Mouse (Mus musculus): ENCODE data around the gene Pbx1. TPM values are rescaled to one million over a fixed set of nuclear protein-coding genes. Genes with fewer than 3 reads are reported as not detected.

The Pbx1 gene
- total and polyA plus RNA-seq, 2 experiments from 2014 or later = 17.1 to 31.3 TPM

DNA sequence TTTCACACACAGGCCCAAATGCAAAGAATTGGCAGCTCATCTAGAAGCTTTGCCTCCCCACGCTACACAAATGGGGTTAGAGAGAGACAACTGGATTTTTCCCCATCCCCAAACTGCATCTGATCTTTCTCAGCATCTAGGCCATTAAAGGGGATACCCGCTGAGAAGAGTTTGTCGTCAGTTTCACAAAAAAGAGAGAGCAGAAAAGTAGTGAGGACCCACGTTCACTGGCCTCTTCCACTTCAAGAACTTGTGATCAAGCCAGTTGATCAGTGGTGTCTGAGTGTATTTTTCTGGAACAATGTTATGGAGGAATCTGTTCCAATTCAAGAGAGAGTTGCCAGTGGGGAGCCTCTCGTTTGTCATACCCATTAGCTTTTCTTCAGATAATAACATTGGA, 2.7 kb downstream of the Pbx1 start:
- no peaks in the 10 kb centered on the region for H3K9me3 ChIP-seq (replicated peaks; ENCODE audit: control insufficient read depth, low read length)
- no peaks in the 10 kb centered on the region for H3K36me3 ChIP-seq (replicated peaks; ENCODE audit: control insufficient read depth, insufficient read depth, low read length)
- no peak for TF ChIP-seq EP300 (IDR thresholded peaks at IDR 0.05; ENCODE audit: low read depth)
- TF ChIP-seq CTCF (IDR thresholded peaks at IDR 0.05; ENCODE audit: low read depth) = no peak
- peaks cover 37% of the 10 kb centered on the region for H3K4me1 ChIP-seq (ENCODE audit: control insufficient read depth, insufficient read depth)
- H3K4me3 ChIP-seq (ENCODE audit: low read depth, low read length) = peak overlapping the region; percentile 90
- peak overlapping the region; percentile 75 for H3K9ac ChIP-seq (replicated peaks; ENCODE audit: low read depth, low read length)
- no peaks in the 10 kb centered on the region for H3K27me3 ChIP-seq (ENCODE audit: control insufficient read depth, insufficient read depth, low read length)
- no peak for DNase-seq (ENCODE audit: low spot score)
- no peak for ATAC-seq (ENCODE audit: insufficient read depth, low read depth)
- H3K27ac ChIP-seq (ENCODE audit: low read depth) = peak overlapping the region; percentile 97
- 7% methylated on average over 5 of the region's 5 CpGs for WGBS
- H3K4me2 ChIP-seq (ENCODE audit: low read depth, low read length) = peak overlapping the region; percentile 83

DNA sequence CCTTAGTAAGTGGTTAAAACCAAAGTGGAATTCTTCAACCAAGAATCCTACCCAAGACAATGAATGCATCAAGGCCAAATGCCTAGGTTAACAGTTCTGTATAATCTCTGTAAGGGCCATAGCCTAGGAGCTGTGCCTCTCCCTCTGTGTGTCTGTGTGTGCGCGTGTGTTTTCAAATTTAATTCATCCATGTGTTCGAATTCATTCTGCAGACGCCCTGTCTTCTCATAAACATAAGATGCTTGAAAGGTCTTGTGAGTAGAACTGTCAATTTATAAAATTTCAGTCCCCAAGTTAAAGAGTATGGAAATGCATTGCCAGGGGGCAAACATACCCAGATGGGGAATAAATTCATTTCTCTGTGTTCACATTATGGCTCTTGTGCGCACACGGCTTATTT, 3.8 kb downstream of the Pbx1 start:
- 35% methylated on average over 6 of the region's 6 CpGs for WGBS
- Histone ChIP-seq H3K4me2 (ENCODE audit: low read depth, low read length) (peak overlapping the region; percentile 83), H3K9me3 (replicated peaks; ENCODE audit: control insufficient read depth, low read length) (no peaks in the 10 kb centered on the region), H3K4me3 (ENCODE audit: low read depth, low read length) (peak overlapping the region; percentile 90), H3K4me1 (ENCODE audit: control insufficient read depth, insufficient read depth) (peaks cover 49% of the 10 kb centered on the region), H3K27me3 (ENCODE audit: control insufficient read depth, insufficient read depth, low read length) (no peaks in the 10 kb centered on the region), H3K9ac (replicated peaks; ENCODE audit: low read depth, low read length) (peak overlapping the region; percentile 75), H3K36me3 (replicated peaks; ENCODE audit: control insufficient read depth, insufficient read depth, low read length) (no peaks in the 10 kb centered on the region), H3K27ac (ENCODE audit: low read depth) (peak overlapping the region; percentile 43; the same call in 1 of the 2 replicates)
- ATAC-seq (ENCODE audit: insufficient read depth, low read depth) (no peak), DNase-seq (ENCODE audit: low spot score) (no peak)
- TF ChIP-seq EP300 (IDR thresholded peaks at IDR 0.05; ENCODE audit: low read depth) = no peak
- TF ChIP-seq CTCF (IDR thresholded peaks at IDR 0.05; ENCODE audit: low read depth) = no peak

DNA sequence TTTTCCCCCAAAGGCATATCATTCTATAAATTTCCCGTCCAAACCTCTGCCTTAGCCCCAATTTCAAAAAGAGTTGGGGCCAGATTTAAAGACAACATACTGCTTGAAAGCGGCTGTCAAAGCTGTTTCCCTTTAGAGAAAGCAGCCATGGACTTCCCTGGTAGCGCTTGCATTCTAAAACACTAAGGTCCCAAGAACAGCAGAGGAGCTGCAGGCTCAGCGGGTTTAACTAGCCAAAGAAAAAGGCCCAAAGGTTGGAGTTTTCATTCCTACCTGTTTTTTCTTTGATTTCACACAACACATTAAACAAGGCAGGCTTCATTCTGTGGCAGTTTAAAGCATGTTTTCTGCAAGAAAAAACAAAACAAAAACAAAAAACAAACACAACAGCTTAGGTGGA, 4.5 kb downstream of the Pbx1 start:
- DNase-seq (ENCODE audit: low spot score) (no peak), ATAC-seq (ENCODE audit: insufficient read depth, low read depth) (no peak)
- peak overlapping the region; percentile 75 for H3K9ac ChIP-seq (replicated peaks; ENCODE audit: low read depth, low read length)
- no peaks in the 10 kb centered on the region for H3K27me3 ChIP-seq (ENCODE audit: control insufficient read depth, insufficient read depth, low read length)
- TF ChIP-seq CTCF (IDR thresholded peaks at IDR 0.05; ENCODE audit: low read depth) (no peak), EP300 (IDR thresholded peaks at IDR 0.05; ENCODE audit: low read depth) (no peak)
- H3K9me3 ChIP-seq (replicated peaks; ENCODE audit: control insufficient read depth, low read length) = no peaks in the 10 kb centered on the region
- peak overlapping the region; percentile 83 for H3K4me2 ChIP-seq (ENCODE audit: low read depth, low read length)
- H3K4me1 ChIP-seq (ENCODE audit: control insufficient read depth, insufficient read depth) = peaks cover 53% of the 10 kb centered on the region
- H3K4me3 ChIP-seq (ENCODE audit: low read depth, low read length) = peak overlapping the region; percentile 90
- H3K36me3 ChIP-seq (replicated peaks; ENCODE audit: control insufficient read depth, insufficient read depth, low read length) = no peaks in the 10 kb centered on the region
- WGBS = 34% methylated on average over 4 of the region's 4 CpGs
- H3K27ac ChIP-seq (ENCODE audit: low read depth) = peak overlapping the region; percentile 48; the same call in 1 of the 2 replicates

DNA sequence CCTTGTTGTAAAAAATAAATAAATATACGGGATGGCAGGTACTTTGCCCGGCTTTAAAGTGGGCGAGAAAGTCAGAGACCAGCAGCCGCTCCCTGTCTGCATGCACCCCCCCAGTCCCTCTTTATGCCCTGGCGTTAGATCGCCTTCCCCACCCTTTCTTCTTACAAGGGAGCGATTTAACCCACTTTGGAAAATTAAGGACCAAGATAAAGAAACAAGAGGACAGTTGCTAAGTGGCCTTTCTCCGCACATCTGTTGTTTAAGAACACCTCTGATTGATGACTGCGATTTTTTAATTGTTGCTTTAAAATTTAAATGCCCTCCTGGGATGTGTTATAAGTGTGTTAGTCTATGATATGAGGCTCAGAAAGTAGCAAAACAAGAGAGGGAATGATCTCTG, 5.2 kb downstream of the Pbx1 start:
- Histone ChIP-seq H3K4me3 (ENCODE audit: low read depth, low read length) (peak overlapping the region; percentile 90), H3K9ac (replicated peaks; ENCODE audit: low read depth, low read length) (peak overlapping the region; percentile 75), H3K9me3 (replicated peaks; ENCODE audit: control insufficient read depth, low read length) (no peaks in the 10 kb centered on the region), H3K27me3 (ENCODE audit: control insufficient read depth, insufficient read depth, low read length) (no peaks in the 10 kb centered on the region), H3K36me3 (replicated peaks; ENCODE audit: control insufficient read depth, insufficient read depth, low read length) (peaks cover 7% of the 10 kb centered on the region; the same call in 1 of the 2 replicates), H3K4me1 (ENCODE audit: control insufficient read depth, insufficient read depth) (peaks cover 53% of the 10 kb centered on the region), H3K4me2 (ENCODE audit: low read depth, low read length) (peak overlapping the region; percentile 83), H3K27ac (ENCODE audit: low read depth) (no peak overlapping the region)
- DNase-seq (ENCODE audit: low spot score) (no peak), ATAC-seq (ENCODE audit: insufficient read depth, low read depth) (no peak)
- WGBS = 46% methylated on average over 9 of the region's 9 CpGs
- TF ChIP-seq CTCF (IDR thresholded peaks at IDR 0.05; ENCODE audit: low read depth) (no peak), EP300 (IDR thresholded peaks at IDR 0.05; ENCODE audit: low read depth) (no peak)

DNA sequence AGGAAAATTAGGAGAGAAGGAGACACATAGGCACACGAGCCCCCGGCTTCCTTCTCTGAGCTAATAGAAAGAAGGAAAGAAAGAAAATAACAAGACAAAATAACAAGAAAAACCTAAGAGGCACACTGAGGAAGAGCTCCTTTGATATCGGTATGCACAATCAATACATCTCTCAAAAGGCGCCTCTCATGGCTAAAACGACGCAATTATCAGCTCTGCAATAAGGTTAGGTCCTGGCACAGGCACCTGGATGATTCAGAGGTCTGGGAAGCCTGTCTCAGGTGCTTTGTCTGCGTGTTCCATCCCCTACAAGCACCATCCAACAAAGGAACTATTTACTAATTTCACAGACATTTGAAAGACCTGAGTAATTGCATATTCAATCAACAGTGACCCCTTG, 5.8 kb downstream of the Pbx1 start:
- Histone ChIP-seq H3K4me2 (ENCODE audit: low read depth, low read length) (peak overlapping the region; percentile 83), H3K27me3 (ENCODE audit: control insufficient read depth, insufficient read depth, low read length) (no peaks in the 10 kb centered on the region), H3K4me3 (ENCODE audit: low read depth, low read length) (peak overlapping the region; percentile 90; the same call in 1 of the 2 replicates), H3K27ac (ENCODE audit: low read depth) (no peak overlapping the region), H3K9me3 (replicated peaks; ENCODE audit: control insufficient read depth, low read length) (no peaks in the 10 kb centered on the region), H3K4me1 (ENCODE audit: control insufficient read depth, insufficient read depth) (peaks cover 53% of the 10 kb centered on the region), H3K36me3 (replicated peaks; ENCODE audit: control insufficient read depth, insufficient read depth, low read length) (peaks cover 8% of the 10 kb centered on the region; the same call in 1 of the 2 replicates), H3K9ac (replicated peaks; ENCODE audit: low read depth, low read length) (no peak overlapping the region)
- DNase-seq (ENCODE audit: low spot score) (no peak), ATAC-seq (ENCODE audit: insufficient read depth, low read depth) (no peak)
- TF ChIP-seq CTCF (IDR thresholded peaks at IDR 0.05; ENCODE audit: low read depth) (no peak), EP300 (IDR thresholded peaks at IDR 0.05; ENCODE audit: low read depth) (no peak)
- WGBS = 66% methylated on average over 7 of the region's 7 CpGs
